Mouse (Mus musculus) lung, postnatal 14 days (tissue): Measurements from ENCODE around the gene Olfr315.
"Not testable (repeated sequence)": the region's sequence is repeated elsewhere in the genome, so short reads cannot be mapped to it uniquely, and the experiment has no call there.

Source experiments
- DNase-seq: peaks from one replicate; pipeline ENCODE4 v3.0.0; 2021

Gene Olfr315

DNA sequence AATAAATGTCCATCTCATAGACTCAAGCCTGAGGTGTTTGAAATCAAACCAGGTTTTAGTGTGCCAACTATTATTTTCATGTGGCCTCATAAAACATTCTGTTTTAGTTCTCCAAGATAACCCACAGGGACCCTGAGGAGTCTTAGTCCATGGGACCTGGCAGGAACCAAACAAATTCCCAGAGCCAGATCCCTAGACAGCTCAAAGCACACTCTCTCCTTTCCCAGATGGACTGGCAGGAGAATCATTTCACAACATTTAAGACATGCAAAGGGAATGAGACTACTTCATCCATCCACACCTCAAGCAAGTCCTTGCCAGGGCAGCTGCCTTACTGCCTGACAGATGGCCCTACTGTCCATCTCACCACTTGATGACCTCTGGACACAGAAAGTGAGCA is 55.9 kb downstream of the Olfr315 start, which contains the start of gene Olfr312:
Gene Olfr312, plus strand, starts transcription at position 301 of the 400 bp plus-strand sequence.
- not testable (repeated sequence) for DNase-seq

DNA sequence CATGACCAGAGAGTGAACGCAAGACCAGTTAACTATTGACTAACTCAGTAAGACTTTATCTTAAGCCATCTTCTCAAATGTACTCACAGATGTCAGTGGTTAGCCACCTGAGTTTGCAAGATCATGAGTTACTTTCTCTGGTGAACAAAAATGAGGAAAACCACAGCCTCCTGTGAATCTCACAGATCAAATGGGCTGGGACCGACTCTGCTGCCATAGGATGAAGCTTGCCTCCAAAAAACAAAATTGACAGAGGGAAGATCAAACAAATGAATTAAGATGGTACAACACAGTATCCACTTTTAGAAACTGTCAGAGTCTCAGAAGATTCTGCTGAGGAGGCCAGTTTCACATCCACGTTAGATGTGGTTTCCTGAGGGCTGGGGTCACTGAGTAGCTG is 56.8 kb downstream of the Olfr315 start:
- no peak for DNase-seq
